Mouse (Mus musculus): Measurements from ENCODE around the gene Glrx5. TPM values are rescaled to one million over a fixed set of nuclear protein-coding genes. Genes with fewer than 3 reads are reported as not detected.
A peak's percentile ranks its signal among the peaks of the same experiment; 100 is the strongest.

Gene Glrx5
- polyA plus RNA-seq, 1 experiment: 69.7 TPM

DNA sequence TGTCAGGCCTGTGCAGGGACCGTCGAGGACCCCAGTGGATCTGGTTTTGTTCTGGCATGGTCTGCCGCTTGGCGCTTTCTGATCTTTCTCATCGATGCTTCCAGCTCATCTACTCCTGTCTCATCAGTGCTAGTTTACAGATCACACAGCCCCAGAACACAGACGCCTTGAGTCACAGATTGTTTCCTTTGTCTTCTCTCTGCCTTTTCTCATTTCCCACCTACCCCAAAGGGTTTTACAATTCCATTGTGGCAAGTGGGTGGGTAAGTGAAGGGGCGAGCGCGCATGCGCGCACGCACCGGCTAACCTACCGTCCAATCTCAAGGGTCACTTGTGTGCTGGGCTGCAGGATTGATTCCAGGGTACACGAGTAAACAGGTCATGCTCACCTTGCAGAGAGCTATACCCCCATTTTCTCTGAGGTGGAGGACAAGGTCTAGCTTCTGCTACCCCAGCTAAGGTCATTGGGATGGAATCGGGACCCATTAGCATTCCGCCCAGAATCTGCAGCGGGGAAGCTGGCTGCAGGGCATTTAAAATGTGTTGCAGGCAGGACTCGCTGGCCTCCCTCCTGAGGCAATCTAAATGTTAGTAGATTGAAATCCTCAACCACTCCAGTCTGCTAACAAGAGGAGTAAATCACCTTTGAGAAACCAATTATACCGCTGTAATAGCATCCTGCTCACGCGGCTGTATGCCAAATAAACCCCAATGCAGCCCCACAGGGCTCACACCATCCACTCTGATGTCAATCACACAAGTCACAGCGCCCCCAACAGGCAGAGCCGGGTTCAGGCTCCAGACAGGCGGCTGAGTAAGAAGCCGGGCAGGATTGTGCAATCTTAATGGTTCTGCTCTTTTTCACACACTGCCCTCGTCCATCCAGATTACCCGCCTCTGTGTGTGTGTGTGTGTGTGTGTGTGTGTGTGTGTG lies 31.0 kb downstream of the Glrx5 start:
- Histone ChIP-seq H3K4me1 (ENCODE audit: control insufficient read depth, insufficient read depth, low read length) (no peaks in the 10 kb centered on the region), H3K4me3 (ENCODE audit: insufficient read depth, low read length) (no peak overlapping the region), H3K27ac (ENCODE audit: insufficient read depth, low read length) (no peak overlapping the region)
- TF ChIP-seq CTCF (IDR thresholded peaks at IDR 0.05; ENCODE audit: extremely low read depth, insufficient read depth, low read length): no peak
- TF ChIP-seq POLR2A (IDR thresholded peaks at IDR 0.05; ENCODE audit: extremely low read depth, insufficient read depth, low read length): no peak

DNA sequence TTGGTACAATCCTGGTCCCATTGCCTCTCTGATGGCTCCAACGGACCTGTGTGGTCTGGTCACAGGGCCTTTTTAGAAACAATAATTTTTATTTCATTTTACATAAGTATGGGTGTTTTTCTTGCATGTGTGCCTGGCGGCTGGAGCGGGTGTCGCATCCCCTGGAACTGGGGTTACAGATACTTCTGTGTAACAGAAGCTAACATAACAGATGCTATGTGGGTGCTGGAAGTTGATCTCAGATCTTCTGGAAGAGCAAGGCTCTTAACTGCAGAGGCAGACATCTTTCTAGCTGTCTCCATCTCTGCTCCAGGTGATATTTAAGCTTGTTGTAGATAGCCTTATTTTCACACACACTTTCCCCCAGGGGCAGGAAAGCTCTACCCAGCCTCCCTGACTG lies 31.7 kb downstream of the Glrx5 start:
- TF ChIP-seq POLR2A (IDR thresholded peaks at IDR 0.05; ENCODE audit: extremely low read depth, insufficient read depth, low read length): no peak
- TF ChIP-seq CTCF (IDR thresholded peaks at IDR 0.05; ENCODE audit: extremely low read depth, insufficient read depth, low read length): no peak
- H3K4me1 ChIP-seq (ENCODE audit: control insufficient read depth, insufficient read depth, low read length): no peaks in the 10 kb centered on the region
- no peak overlapping the region for H3K4me3 ChIP-seq (ENCODE audit: insufficient read depth, low read length)
- no peak overlapping the region for H3K27ac ChIP-seq (ENCODE audit: insufficient read depth, low read length)

DNA sequence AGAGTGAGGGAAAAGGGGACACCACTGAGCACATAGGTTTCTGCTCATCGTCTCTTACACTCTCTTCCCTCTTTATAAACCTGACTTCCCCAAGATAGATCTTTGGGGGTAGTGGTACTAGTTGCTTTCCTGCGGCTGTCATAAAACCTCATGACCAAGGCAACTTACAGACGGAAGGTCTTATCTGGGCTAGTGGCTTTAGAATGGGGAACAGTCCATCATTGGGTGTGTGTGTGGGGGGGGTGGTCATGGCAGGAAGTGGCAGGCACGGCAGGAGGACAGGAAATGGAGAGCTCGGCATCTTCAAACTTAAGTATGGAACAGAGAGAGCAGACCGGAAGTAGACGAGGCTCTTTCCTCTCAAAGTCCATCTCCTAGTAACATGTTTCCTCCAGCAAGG lies 32.6 kb downstream of the Glrx5 start:
- no peaks in the 10 kb centered on the region for H3K4me1 ChIP-seq (ENCODE audit: control insufficient read depth, insufficient read depth, low read length)
- H3K4me3 ChIP-seq (ENCODE audit: insufficient read depth, low read length): no peak overlapping the region
- TF ChIP-seq CTCF (IDR thresholded peaks at IDR 0.05; ENCODE audit: extremely low read depth, insufficient read depth, low read length): no peak
- TF ChIP-seq POLR2A (IDR thresholded peaks at IDR 0.05; ENCODE audit: extremely low read depth, insufficient read depth, low read length): no peak
- no peak overlapping the region for H3K27ac ChIP-seq (ENCODE audit: insufficient read depth, low read length)

DNA sequence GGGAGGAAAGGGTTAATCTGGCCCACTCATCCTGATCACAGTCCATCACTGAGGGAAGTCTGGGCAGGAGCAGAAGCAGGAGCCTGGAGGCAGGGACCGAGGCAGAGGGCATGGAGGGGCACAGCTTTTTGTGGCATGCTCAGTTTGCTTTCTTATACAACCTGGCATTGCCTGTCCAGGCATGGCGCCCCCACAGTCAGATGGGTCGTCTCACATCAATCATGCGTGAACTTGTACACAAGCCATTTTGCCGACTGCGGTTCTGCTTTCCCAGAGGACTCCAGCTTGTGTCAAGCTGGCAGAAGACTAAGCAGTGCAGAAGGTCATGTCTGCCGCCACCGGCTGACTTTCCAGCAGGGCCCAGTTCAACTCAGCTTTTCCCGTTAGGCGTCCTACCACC lies 34.0 kb downstream of the Glrx5 start:
- Histone ChIP-seq H3K27ac (ENCODE audit: insufficient read depth, low read length) (no peak overlapping the region), H3K4me3 (ENCODE audit: insufficient read depth, low read length) (no peak overlapping the region), H3K4me1 (ENCODE audit: control insufficient read depth, insufficient read depth, low read length) (no peaks in the 10 kb centered on the region)
- TF ChIP-seq CTCF (IDR thresholded peaks at IDR 0.05; ENCODE audit: extremely low read depth, insufficient read depth, low read length): no peak
- no peak for TF ChIP-seq POLR2A (IDR thresholded peaks at IDR 0.05; ENCODE audit: extremely low read depth, insufficient read depth, low read length)

DNA sequence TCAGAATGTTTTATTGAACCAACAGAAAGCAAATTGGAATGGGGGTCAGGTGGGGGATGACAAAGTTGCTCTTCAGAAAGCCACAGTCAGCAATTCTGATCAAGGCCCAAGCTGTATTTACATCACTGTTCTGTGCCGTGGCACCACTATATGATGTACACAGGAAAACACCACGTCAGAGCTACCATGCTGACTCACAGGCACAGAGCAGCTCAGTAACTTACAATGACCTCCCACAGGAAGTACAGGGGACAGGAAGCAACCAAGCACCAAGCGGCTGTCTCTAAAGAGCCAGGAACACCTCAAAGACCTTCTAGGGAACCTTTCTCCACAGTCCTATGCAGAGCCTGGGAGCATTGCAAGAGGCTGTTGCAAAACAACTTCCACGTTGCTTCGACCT lies 36.4 kb downstream of the Glrx5 start:
- no peak overlapping the region for H3K4me3 ChIP-seq (ENCODE audit: insufficient read depth, low read length)
- no peaks in the 10 kb centered on the region for H3K4me1 ChIP-seq (ENCODE audit: control insufficient read depth, insufficient read depth, low read length)
- TF ChIP-seq POLR2A (IDR thresholded peaks at IDR 0.05; ENCODE audit: extremely low read depth, insufficient read depth, low read length) (no peak), CTCF (IDR thresholded peaks at IDR 0.05; ENCODE audit: extremely low read depth, insufficient read depth, low read length) (no peak)
- no peak overlapping the region for H3K27ac ChIP-seq (ENCODE audit: insufficient read depth, low read length)

DNA sequence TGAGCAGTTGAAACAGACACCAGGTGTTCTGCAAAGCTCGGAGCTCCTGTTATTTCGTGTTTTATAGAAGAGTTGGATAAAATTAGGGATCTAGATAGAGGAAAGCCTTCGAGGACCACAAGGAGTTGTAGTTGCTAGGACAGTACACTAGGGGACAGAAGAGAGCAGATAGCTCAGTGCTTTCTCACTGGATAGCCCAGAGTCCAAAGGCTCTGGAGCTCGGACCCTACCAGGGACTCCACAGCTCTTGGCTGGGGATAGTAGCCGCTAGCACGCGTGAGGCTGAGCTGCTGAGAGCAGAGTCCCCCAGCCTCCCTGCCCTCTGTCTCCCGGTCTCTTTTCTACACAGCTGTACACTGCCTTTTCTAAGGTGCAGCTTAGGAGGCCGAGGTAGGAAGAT lies 41.2 kb downstream of the Glrx5 start:
- no peak overlapping the region for H3K4me3 ChIP-seq (ENCODE audit: insufficient read depth, low read length)
- H3K27ac ChIP-seq (ENCODE audit: insufficient read depth, low read length): no peak overlapping the region
- TF ChIP-seq POLR2A (IDR thresholded peaks at IDR 0.05; ENCODE audit: extremely low read depth, insufficient read depth, low read length) (no peak), CTCF (IDR thresholded peaks at IDR 0.05; ENCODE audit: extremely low read depth, insufficient read depth, low read length) (peak; percentile 91)
- H3K4me1 ChIP-seq (ENCODE audit: control insufficient read depth, insufficient read depth, low read length): no peaks in the 10 kb centered on the region

DNA sequence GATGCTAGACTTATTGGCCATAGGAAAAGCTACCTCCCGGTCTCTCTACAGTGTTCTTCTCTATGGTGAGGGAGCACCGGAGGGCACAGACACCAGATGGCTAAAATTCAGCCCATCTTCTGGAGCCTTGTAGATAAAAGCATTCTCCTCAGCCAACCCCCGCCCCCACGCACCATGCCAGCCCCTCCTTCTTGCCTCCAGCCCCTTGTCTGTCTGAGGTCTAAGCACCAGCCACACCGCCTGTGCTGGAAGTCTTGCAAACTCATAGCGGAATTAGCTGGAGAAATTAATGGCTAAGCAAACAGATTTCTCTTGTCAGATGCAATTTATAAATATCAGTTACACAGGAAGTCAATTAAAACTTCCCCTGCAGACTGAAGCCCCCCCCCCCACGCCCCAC lies 43.0 kb downstream of the Glrx5 start:
- TF ChIP-seq CTCF (IDR thresholded peaks at IDR 0.05; ENCODE audit: extremely low read depth, insufficient read depth, low read length): no peak
- no peak for TF ChIP-seq POLR2A (IDR thresholded peaks at IDR 0.05; ENCODE audit: extremely low read depth, insufficient read depth, low read length)
- Histone ChIP-seq H3K27ac (ENCODE audit: insufficient read depth, low read length) (no peak overlapping the region), H3K4me3 (ENCODE audit: insufficient read depth, low read length) (no peak overlapping the region), H3K4me1 (ENCODE audit: control insufficient read depth, insufficient read depth, low read length) (no peaks in the 10 kb centered on the region)

DNA sequence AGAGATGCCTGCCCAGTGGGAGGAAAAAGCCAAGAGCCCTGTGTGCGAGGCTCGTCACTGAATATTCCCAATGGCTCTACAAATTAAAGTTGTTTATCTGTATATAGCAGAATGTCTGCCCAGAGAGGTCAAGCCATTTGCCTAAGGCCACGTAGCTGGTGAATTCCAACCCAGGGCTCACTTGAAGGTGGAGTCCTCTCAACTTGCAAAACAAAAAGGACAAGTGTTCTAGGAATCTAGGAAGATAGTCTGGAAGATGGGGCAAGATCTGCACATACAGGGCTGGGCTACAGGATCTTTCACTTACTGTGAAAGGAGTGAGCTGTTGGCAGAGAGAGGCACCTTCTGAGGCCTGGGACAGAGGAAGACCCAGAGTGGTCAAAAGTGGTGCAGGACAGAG lies 44.0 kb downstream of the Glrx5 start:
- no peak overlapping the region for H3K27ac ChIP-seq (ENCODE audit: insufficient read depth, low read length)
- H3K4me1 ChIP-seq (ENCODE audit: control insufficient read depth, insufficient read depth, low read length): no peaks in the 10 kb centered on the region
- no peak for TF ChIP-seq POLR2A (IDR thresholded peaks at IDR 0.05; ENCODE audit: extremely low read depth, insufficient read depth, low read length)
- TF ChIP-seq CTCF (IDR thresholded peaks at IDR 0.05; ENCODE audit: extremely low read depth, insufficient read depth, low read length): no peak
- no peak overlapping the region for H3K4me3 ChIP-seq (ENCODE audit: insufficient read depth, low read length)

DNA sequence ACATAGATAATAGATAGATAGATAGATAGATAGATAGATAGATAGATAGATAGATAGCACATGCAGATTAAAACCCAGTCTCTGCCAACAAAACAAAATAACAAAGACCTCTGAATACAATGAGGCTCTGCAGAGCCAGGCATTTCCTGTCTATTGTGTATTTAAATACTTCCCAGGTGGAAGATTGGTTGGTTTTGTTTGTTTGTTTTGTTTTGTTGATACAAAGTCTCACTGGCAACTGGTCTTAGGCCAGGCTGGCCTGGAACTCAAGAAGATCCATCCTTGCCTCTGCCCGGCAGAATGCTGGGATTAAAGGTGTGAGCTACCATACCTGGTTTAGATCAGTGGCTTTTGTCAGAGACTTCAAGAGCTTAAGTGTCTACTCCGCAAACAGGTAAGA lies 44.7 kb downstream of the Glrx5 start:
- no peak for TF ChIP-seq CTCF (IDR thresholded peaks at IDR 0.05; ENCODE audit: extremely low read depth, insufficient read depth, low read length)
- TF ChIP-seq POLR2A (IDR thresholded peaks at IDR 0.05; ENCODE audit: extremely low read depth, insufficient read depth, low read length): no peak
- H3K4me3 ChIP-seq (ENCODE audit: insufficient read depth, low read length): no peak overlapping the region
- no peaks in the 10 kb centered on the region for H3K4me1 ChIP-seq (ENCODE audit: control insufficient read depth, insufficient read depth, low read length)
- H3K27ac ChIP-seq (ENCODE audit: insufficient read depth, low read length): no peak overlapping the region

DNA sequence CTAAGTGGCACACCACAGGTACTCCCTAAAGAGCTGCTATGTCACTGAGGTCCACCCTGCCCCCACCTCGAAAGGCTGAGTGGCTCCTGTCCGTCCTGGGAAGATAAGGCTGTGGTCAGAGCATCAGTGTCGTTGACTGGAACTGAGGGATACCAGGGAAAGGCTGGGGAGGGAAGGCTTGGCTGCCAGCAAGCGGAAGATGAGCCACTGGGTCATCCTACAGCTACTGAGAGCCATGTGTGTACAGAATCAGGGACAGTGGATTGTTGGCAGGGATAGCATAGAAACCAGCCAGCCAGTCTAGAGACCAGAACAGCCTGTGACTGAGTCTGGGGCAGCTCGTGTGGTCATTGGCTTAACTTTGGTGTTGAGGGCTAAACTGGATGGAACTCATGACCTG lies 51.7 kb downstream of the Glrx5 start:
- H3K4me3 ChIP-seq (ENCODE audit: insufficient read depth, low read length): no peak overlapping the region
- TF ChIP-seq POLR2A (IDR thresholded peaks at IDR 0.05; ENCODE audit: extremely low read depth, insufficient read depth, low read length) (no peak), CTCF (IDR thresholded peaks at IDR 0.05; ENCODE audit: extremely low read depth, insufficient read depth, low read length) (no peak)
- H3K4me1 ChIP-seq (ENCODE audit: control insufficient read depth, insufficient read depth, low read length): no peaks in the 10 kb centered on the region
- H3K27ac ChIP-seq (ENCODE audit: insufficient read depth, low read length): no peak overlapping the region
